Mouse (Mus musculus): ENCODE measurements around the gene Psmd7.

GRCm38 (mm10) chr8:107544651-107545174 lies 43.6 kb downstream of the Psmd7 start:
- no peak for TF ChIP-seq EP300 (IDR thresholded peaks at IDR 0.05; ENCODE audit: insufficient read depth, low read depth, low read length)
- no peak for TF ChIP-seq CTCF (IDR thresholded peaks at IDR 0.05)
- TF ChIP-seq POLR2A (IDR thresholded peaks at IDR 0.05; ENCODE audit: insufficient read depth, low read depth, low read length): peak; percentile 48; the same call in 1 of the 2 replicates

Measured in heart, adult 2 months (tissue).